Mouse (Mus musculus) liver, embryonic 16.5 days (tissue): ENCODE results near the gene Pllp. TPM values are rescaled to one million over a fixed set of nuclear protein-coding genes. Genes with fewer than 3 reads are reported as not detected.

Experiments used
- ATAC-seq: fragments of 200-750 bp; cut with Nextera tagmentation; 2 replicates; pipeline ENCODE4 v1.8.0; 2017; ENCODE audit warnings: low read depth, mild to moderate bottlenecking, moderate number of reproducible peaks, moderate library complexity
- H3K27ac ChIP-seq: fragments of 300-500 bp; sonication (generic); 2 replicates; pipeline ENCODE4 v1.5.1; 2014; ENCODE audit warnings: mild to moderate bottlenecking, low read length
- H3K27me3 ChIP-seq: fragments of 300-500 bp; sonication (generic); 2 replicates; pipeline ENCODE4 v1.6.1; 2014; ENCODE audit warnings: low read depth, low read length, mixed read lengths; ENCODE audit not compliant: control insufficient read depth, insufficient read depth
- H3K36me3 ChIP-seq: fragments of 300-500 bp; sonication (generic); 2 replicates; pipeline ENCODE4 v1.6.1; 2014; ENCODE audit warnings: mild to moderate bottlenecking; ENCODE audit not compliant: control insufficient read depth, insufficient read depth
- H3K4me1 ChIP-seq: fragments of 300-500 bp; sonication (generic); 2 replicates; pipeline ENCODE4 v1.6.1; 2014; ENCODE audit warnings: low read depth, low read length, mixed read lengths; ENCODE audit not compliant: control insufficient read depth
- H3K4me2 ChIP-seq: fragments of 300-500 bp; sonication (generic); 2 replicates; pipeline ENCODE4 v1.6.1; 2014; ENCODE audit warnings: low read depth, low read length, mixed read lengths
- H3K4me3 ChIP-seq: fragments of 300-500 bp; sonication (generic); 2 replicates; pipeline ENCODE4 v1.5.1; 2014; ENCODE audit warnings: low read depth, mild to moderate bottlenecking, low read length
- H3K9ac ChIP-seq: fragments of 300-500 bp; sonication (generic); 2 replicates; pipeline ENCODE4 v1.6.1; 2014; ENCODE audit warnings: low read depth, low read length
- H3K9me3 ChIP-seq: fragments of 300-500 bp; sonication (generic); replicated peaks from 2 replicates; pipeline ENCODE4 v1.6.1; 2016; ENCODE audit warnings: low read length; ENCODE audit not compliant: control insufficient read depth
- WGBS: fragments of 180-500 bp; shearing (Covaris S2); extraction: QIAGEN DNeasy Blood & Tissue Kit; methylation state at CpG from one replicate; pipeline ENCODE4 v1.1.7; 2014; ENCODE audit not compliant: insufficient replicate concordance; 5-methylcytosine and 5-hydroxymethylcytosine counted together
- polyA plus RNA-seq: library from polyadenylated mRNA; unstranded; fragments of >200 nt; fragmentation: Nextera tagmentation; extraction: Ambion mirVana; gene quantifications from 2 replicates; pipeline ENCODE4 v1.2.1, GENCODE M21; 2015

Gene Pllp
- polyA plus RNA-seq: 0.42 and 0.96 TPM in 2 replicates

GRCm38 (mm10) chr8:94695994-94696384, at the start of gene Pllp:
Gene Pllp (minus strand): TSS chr8:94696278.
- peak; percentile 54 for ATAC-seq
- peak within 1 kb of the TSS; percentile 61 for H3K4me2 ChIP-seq
- no peak within 1 kb of the TSS; the same call in 1 of the 2 replicates for H3K9ac ChIP-seq
- peak within 1 kb of the TSS; percentile 54 for H3K4me3 ChIP-seq
- no peaks in the 10 kb centered on the region for H3K36me3 ChIP-seq
- no peaks in the 10 kb centered on the region for H3K9me3 ChIP-seq
- no peak within 1 kb of the TSS for H3K27ac ChIP-seq
- peaks cover 54% of the 10 kb centered on the region for H3K27me3 ChIP-seq
- peaks cover 8% of the 10 kb centered on the region for H3K4me1 ChIP-seq
- WGBS: 1% methylated on average over 41 of the region's 41 CpGs

- no peak for ATAC-seq
- Histone ChIP-seq H3K27me3 (no peaks in the 10 kb centered on the region), H3K4me2 (no peak within 1 kb of the TSS), H3K36me3 (no peaks in the 10 kb centered on the region), H3K9ac (no peak within 1 kb of the TSS), H3K4me3 (no peak within 1 kb of the TSS), H3K4me1 (peaks cover 6% of the 10 kb centered on the region), H3K9me3 (no peaks in the 10 kb centered on the region), H3K27ac (no peak within 1 kb of the TSS)
- WGBS: 60% methylated on average over 7 of the region's 7 CpGs
Measured at GRCm38 (mm10) chr8:94745476-94746184, 49.6 kb upstream of the Pllp start, which contains the start of gene Ccl22. Gene Ccl22 (plus strand): TSS chr8:94745590.

DNA sequence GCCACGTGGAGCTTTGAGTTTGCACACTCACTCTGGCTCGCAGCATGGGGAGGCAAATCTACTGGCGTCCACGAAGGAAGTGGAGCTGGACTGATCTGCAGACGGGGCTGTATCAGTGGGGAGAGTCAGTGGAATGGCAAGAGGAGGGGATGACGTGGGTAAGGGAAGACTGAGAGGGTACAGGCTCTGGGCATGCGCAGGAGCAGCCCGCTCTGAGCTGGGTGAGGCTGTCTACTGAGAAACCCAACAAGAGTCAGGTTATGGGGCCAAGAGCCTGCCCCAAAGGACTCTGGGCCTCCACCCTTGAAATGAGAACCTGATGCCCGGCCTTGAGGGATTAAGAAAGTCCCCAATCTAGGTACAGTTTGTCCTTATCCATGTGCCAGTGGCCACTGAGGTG, 48.9 kb upstream of the Pllp start:
- 67% methylated on average over 9 of the region's 9 CpGs for WGBS
- no peak for ATAC-seq
- H3K9ac ChIP-seq: no peak overlapping the region
- H3K4me2 ChIP-seq: no peak overlapping the region
- peaks cover 6% of the 10 kb centered on the region for H3K4me1 ChIP-seq
- no peaks in the 10 kb centered on the region for H3K27me3 ChIP-seq
- no peaks in the 10 kb centered on the region for H3K36me3 ChIP-seq
- no peak overlapping the region for H3K4me3 ChIP-seq
- H3K9me3 ChIP-seq: no peaks in the 10 kb centered on the region
- no peak overlapping the region for H3K27ac ChIP-seq

- WGBS: 76% methylated on average over 5 of the region's 5 CpGs
- Histone ChIP-seq H3K27me3 (no peaks in the 10 kb centered on the region), H3K9ac (no peak overlapping the region), H3K27ac (no peak overlapping the region), H3K4me2 (no peak overlapping the region), H3K4me3 (no peak overlapping the region), H3K4me1 (peaks cover 6% of the 10 kb centered on the region), H3K36me3 (no peaks in the 10 kb centered on the region), H3K9me3 (no peaks in the 10 kb centered on the region)
- ATAC-seq: no peak
Measured at GRCm38 (mm10) chr8:94744484-94744883, 48.4 kb upstream of the Pllp start.

GRCm38 (mm10) chr8:94741726-94742125, 45.6 kb upstream of the Pllp start:
- no peak for ATAC-seq
- H3K36me3 ChIP-seq: no peaks in the 10 kb centered on the region

DNA sequence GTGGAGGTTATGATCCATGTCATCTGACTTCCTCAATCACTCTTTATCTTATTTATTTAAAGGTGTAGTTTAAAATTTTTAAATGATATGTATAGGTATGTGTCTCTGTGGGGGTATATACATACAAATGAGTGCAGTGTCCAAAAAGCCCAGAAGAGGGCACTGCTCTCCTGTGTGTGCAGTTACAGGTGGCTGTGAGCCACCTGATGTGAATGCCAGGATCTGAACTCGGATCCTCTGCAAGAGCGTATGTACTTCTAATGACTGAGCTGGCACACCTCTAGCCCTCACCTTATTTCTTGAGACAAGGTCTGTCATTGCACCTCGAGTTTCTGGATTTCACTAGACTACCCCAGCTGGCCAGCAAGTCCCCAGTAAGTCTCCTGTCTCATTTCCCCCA, 44.5 kb upstream of the Pllp start:
- no peak for ATAC-seq
- H3K27ac ChIP-seq: no peak overlapping the region
- no peaks in the 10 kb centered on the region for H3K27me3 ChIP-seq
- no peak overlapping the region for H3K9ac ChIP-seq
- H3K9me3 ChIP-seq: no peaks in the 10 kb centered on the region
- H3K4me1 ChIP-seq: peaks cover 10% of the 10 kb centered on the region
- WGBS: 67% methylated on average over 3 of the region's 3 CpGs
- H3K4me3 ChIP-seq: no peak overlapping the region
- H3K4me2 ChIP-seq: no peak overlapping the region
- H3K36me3 ChIP-seq: no peaks in the 10 kb centered on the region

More at GRCm38 (mm10) chr8:94741726-94742125, 45.6 kb upstream of the Pllp start:
- Histone ChIP-seq H3K27ac (no peak overlapping the region), H3K9me3 (no peaks in the 10 kb centered on the region), H3K4me3 (no peak overlapping the region), H3K4me1 (peaks cover under 1% of the 10 kb centered on the region; the same call in 1 of the 2 replicates), H3K27me3 (no peaks in the 10 kb centered on the region), H3K4me2 (no peak overlapping the region), H3K9ac (no peak overlapping the region)
- WGBS: 70% methylated on average over 4 of the region's 4 CpGs

- no peak overlapping the region for H3K4me3 ChIP-seq
- H3K36me3 ChIP-seq: no peaks in the 10 kb centered on the region
- peaks cover 18% of the 10 kb centered on the region for H3K4me1 ChIP-seq
- H3K9me3 ChIP-seq: no peaks in the 10 kb centered on the region
- no peaks in the 10 kb centered on the region for H3K27me3 ChIP-seq
- no peak overlapping the region for H3K4me2 ChIP-seq
- no peak overlapping the region for H3K9ac ChIP-seq
- 77% methylated on average over 6 of the region's 6 CpGs for WGBS
- no peak overlapping the region for H3K27ac ChIP-seq
- no peak for ATAC-seq
Measured at GRCm38 (mm10) chr8:94739829-94740228, 43.8 kb upstream of the Pllp start.

- Histone ChIP-seq H3K9me3 (no peaks in the 10 kb centered on the region), H3K4me1 (peaks cover 44% of the 10 kb centered on the region), H3K36me3 (no peaks in the 10 kb centered on the region), H3K4me3 (peak overlapping the region; percentile 10; the same call in 1 of the 2 replicates), H3K9ac (peak overlapping the region; percentile 44), H3K27ac (peak overlapping the region; percentile 95), H3K27me3 (no peaks in the 10 kb centered on the region), H3K4me2 (peak overlapping the region; percentile 54)
- 49% methylated on average over 5 of the region's 5 CpGs for WGBS
- no peak for ATAC-seq
Measured at GRCm38 (mm10) chr8:94735426-94736094, 39.5 kb upstream of the Pllp start.

DNA sequence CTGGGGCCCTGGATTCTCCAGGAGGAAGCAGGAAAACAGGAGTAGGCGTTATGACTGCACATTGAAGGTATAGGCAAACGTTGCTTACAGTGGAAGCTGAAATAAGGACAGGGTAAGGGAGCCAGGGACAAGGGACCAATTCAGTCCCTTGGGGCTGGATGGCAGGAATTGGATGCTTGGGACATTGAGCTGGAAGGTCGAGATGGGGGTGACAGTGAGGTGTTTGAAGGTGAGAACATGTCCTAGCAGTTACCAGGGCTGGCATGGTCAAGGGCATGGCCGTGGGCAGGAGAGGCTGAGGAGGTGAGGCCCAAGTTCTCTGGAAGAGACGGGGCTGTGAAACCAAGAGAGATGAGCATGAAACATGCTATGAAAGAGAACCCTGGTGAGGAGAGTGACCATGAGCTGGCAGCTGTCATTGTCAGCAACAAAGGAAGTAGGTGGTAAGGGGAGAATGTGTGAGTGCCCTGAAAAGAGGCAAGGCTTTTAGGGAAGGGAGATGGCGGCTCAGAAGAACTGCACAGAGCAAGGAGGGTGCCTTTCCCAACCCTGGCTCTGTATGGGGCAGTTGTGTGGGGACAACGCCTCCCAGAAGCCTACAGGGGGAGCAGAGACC, 38.8 kb upstream of the Pllp start:
- no peak for ATAC-seq
- H3K4me2 ChIP-seq: peak overlapping the region; percentile 59
- H3K9me3 ChIP-seq: no peaks in the 10 kb centered on the region
- WGBS: 62% methylated on average over 7 of the region's 7 CpGs
- no peaks in the 10 kb centered on the region for H3K36me3 ChIP-seq
- peaks cover 44% of the 10 kb centered on the region for H3K4me1 ChIP-seq
- peak overlapping the region; percentile 53 for H3K9ac ChIP-seq
- peak overlapping the region; percentile 95 for H3K27ac ChIP-seq
- no peaks in the 10 kb centered on the region for H3K27me3 ChIP-seq
- no peak overlapping the region for H3K4me3 ChIP-seq
